Mouse (Mus musculus) embryonic facial prominence, embryonic 12.5 days (tissue): ENCODE measurements around the gene Dhx58. TPM values are rescaled to one million over a fixed set of nuclear protein-coding genes. Genes with fewer than 3 reads are reported as not detected.

Experiments used
- ATAC-seq: fragments of 200-750 bp; cut with Nextera tagmentation; 2 replicates; pipeline ENCODE4 v1.8.0; 2017; ENCODE audit not compliant: insufficient number of reproducible peaks, insufficient read depth, low FRiP score, low TSS enrichment
- H3K27ac ChIP-seq: fragments of 300-500 bp; sonication (generic); 2 replicates; pipeline ENCODE4 v1.5.1; 2016; ENCODE audit warnings: mild to moderate bottlenecking
- H3K27me3 ChIP-seq: fragments of 300-500 bp; sonication (generic); 2 replicates; pipeline ENCODE4 v1.6.1; 2016; ENCODE audit warnings: mild to moderate bottlenecking, moderate library complexity
- H3K36me3 ChIP-seq: fragments of 300-500 bp; sonication (generic); 2 replicates; pipeline ENCODE4 v1.6.1; 2016; ENCODE audit warnings: mild to moderate bottlenecking
- H3K4me1 ChIP-seq: fragments of 300-500 bp; sonication (generic); 2 replicates; pipeline ENCODE4 v1.6.1; 2016
- H3K4me2 ChIP-seq: fragments of 300-500 bp; sonication (generic); replicated peaks from 2 replicates; pipeline ENCODE4 v1.6.1; 2016; ENCODE audit warnings: mild to moderate bottlenecking, moderate library complexity
- H3K4me3 ChIP-seq: fragments of 300-500 bp; sonication (generic); 2 replicates; pipeline ENCODE4 v1.5.1; 2016; ENCODE audit warnings: mild to moderate bottlenecking
- H3K9ac ChIP-seq: fragments of 300-500 bp; sonication (generic); 2 replicates; pipeline ENCODE4 v1.6.1; 2016; ENCODE audit warnings: mild to moderate bottlenecking, moderate library complexity
- H3K9me3 ChIP-seq: fragments of 300-500 bp; sonication (generic); 2 replicates; pipeline ENCODE4 v1.6.1; 2016; ENCODE audit warnings: mild to moderate bottlenecking, moderate library complexity
- WGBS: fragments of 180-500 bp; shearing (Covaris S2); methylation state at CpG from one replicate; pipeline ENCODE4 v1.1.7; 2016; 5-methylcytosine and 5-hydroxymethylcytosine counted together
- polyA plus RNA-seq: library from polyadenylated mRNA; unstranded; fragments of >200 nt; fragmentation: Nextera tagmentation; extraction: Ambion mirVana; gene quantifications from 2 replicates; pipeline ENCODE4 v1.2.1, GENCODE M21; 2016

Gene Dhx58
- polyA plus RNA-seq, 1 experiment from 2014 or later = 3.3 TPM

GRCm38 (mm10) chr11:100711783-100712615, 7.9 kb upstream of the Dhx58 start, which contains the start of gene Kat2a:
Kat2a (minus strand) TSS chr11:100712465.
- H3K9me3 ChIP-seq = no peaks in the 10 kb centered on the region
- peaks cover 55% of the 10 kb centered on the region for H3K36me3 ChIP-seq
- peak within 1 kb of the TSS; percentile 91 for H3K27ac ChIP-seq
- H3K4me1 ChIP-seq = peaks cover 30% of the 10 kb centered on the region
- peak within 1 kb of the TSS; percentile 96 for H3K4me3 ChIP-seq
- 1% methylated on average over 48 of the region's 48 CpGs for WGBS
- no peaks in the 10 kb centered on the region for H3K27me3 ChIP-seq
- ATAC-seq = peak; percentile 85
- H3K4me2 ChIP-seq = peak within 1 kb of the TSS; percentile 73
- peak within 1 kb of the TSS; percentile 95 for H3K9ac ChIP-seq

GRCm38 (mm10) chr11:100710977-100711376, 6.9 kb upstream of the Dhx58 start:
- no peaks in the 10 kb centered on the region for H3K9me3 ChIP-seq
- no peak overlapping the region for H3K27ac ChIP-seq
- H3K27me3 ChIP-seq = no peaks in the 10 kb centered on the region
- no peak overlapping the region for H3K9ac ChIP-seq
- 0 out of 2 replicates have a peak overlapping the region, but pooled peaks have one; percentile 4 for H3K4me3 ChIP-seq
- no peak for ATAC-seq
- 94% methylated on average over 4 of the region's 4 CpGs for WGBS
- peaks cover 56% of the 10 kb centered on the region for H3K36me3 ChIP-seq
- H3K4me2 ChIP-seq = 0 out of 2 replicates have a peak overlapping the region, but pooled peaks have one; percentile 73
- H3K4me1 ChIP-seq = peaks cover 30% of the 10 kb centered on the region

- H3K27ac ChIP-seq = no peak overlapping the region
- 93% methylated on average over 15 of the region's 15 CpGs for WGBS
- no peak overlapping the region for H3K4me2 ChIP-seq
- peaks cover 55% of the 10 kb centered on the region for H3K36me3 ChIP-seq
- no peak overlapping the region for H3K4me3 ChIP-seq
- no peak for ATAC-seq
- H3K9ac ChIP-seq = no peak overlapping the region
- H3K27me3 ChIP-seq = no peaks in the 10 kb centered on the region
- no peaks in the 10 kb centered on the region for H3K9me3 ChIP-seq
- peaks cover 30% of the 10 kb centered on the region for H3K4me1 ChIP-seq
Measured at GRCm38 (mm10) chr11:100710528-100710927, 6.5 kb upstream of the Dhx58 start.

GRCm38 (mm10) chr11:100709201-100709810, 5.2 kb upstream of the Dhx58 start:
- Histone ChIP-seq H3K36me3 (peaks cover 63% of the 10 kb centered on the region), H3K4me1 (peaks cover 28% of the 10 kb centered on the region)
- WGBS = 92% methylated on average over 9 of the region's 9 CpGs

GRCm38 (mm10) chr11:100705095-100705747, 1.1 kb upstream of the Dhx58 start:
- H3K4me1 ChIP-seq = no peaks in the 10 kb centered on the region
- no peak overlapping the region for H3K27ac ChIP-seq
- no peak overlapping the region for H3K9ac ChIP-seq
- H3K4me2 ChIP-seq = no peak overlapping the region
- peaks cover 59% of the 10 kb centered on the region for H3K36me3 ChIP-seq
- H3K4me3 ChIP-seq = no peak overlapping the region
- 0 out of 2 replicates have a peak, but pooled peaks cover 6% of the 10 kb centered on the region for H3K27me3 ChIP-seq
- 89% methylated on average over 23 of the region's 23 CpGs for WGBS
- no peaks in the 10 kb centered on the region for H3K9me3 ChIP-seq
- no peak for ATAC-seq

More at GRCm38 (mm10) chr11:100709201-100709810, 5.2 kb upstream of the Dhx58 start:
- H3K27me3 ChIP-seq = no peaks in the 10 kb centered on the region
- H3K27ac ChIP-seq = no peak overlapping the region
- H3K4me2 ChIP-seq = no peak overlapping the region
- no peak overlapping the region for H3K4me3 ChIP-seq
- ATAC-seq = no peak
- no peaks in the 10 kb centered on the region for H3K9me3 ChIP-seq
- H3K9ac ChIP-seq = no peak overlapping the region

- Histone ChIP-seq H3K4me2 (no peak overlapping the region), H3K4me3 (no peak overlapping the region), H3K9ac (no peak overlapping the region), H3K4me1 (no peaks in the 10 kb centered on the region), H3K36me3 (peaks cover 41% of the 10 kb centered on the region), H3K9me3 (no peaks in the 10 kb centered on the region), H3K27ac (no peak overlapping the region), H3K27me3 (0 out of 2 replicates have a peak, but pooled peaks cover 6% of the 10 kb centered on the region)
- 71% methylated on average over 11 of the region's 11 CpGs for WGBS
- ATAC-seq = no peak
Measured at GRCm38 (mm10) chr11:100703366-100703765, 705 bp downstream of the Dhx58 start.

- peak overlapping the region; percentile 27; the same call in 1 of the 2 replicates for H3K4me2 ChIP-seq
- 0 out of 2 replicates have a peak, but pooled peaks cover 6% of the 10 kb centered on the region for H3K27me3 ChIP-seq
- ATAC-seq = no peak
- no peak overlapping the region for H3K9ac ChIP-seq
- H3K4me3 ChIP-seq = no peak overlapping the region
- 45% methylated on average over 7 of the region's 7 CpGs for WGBS
- H3K4me1 ChIP-seq = no peaks in the 10 kb centered on the region
- H3K27ac ChIP-seq = no peak overlapping the region
- no peaks in the 10 kb centered on the region for H3K9me3 ChIP-seq
- H3K36me3 ChIP-seq = peaks cover 36% of the 10 kb centered on the region
Measured at GRCm38 (mm10) chr11:100702906-100703305, 1.2 kb downstream of the Dhx58 start.

- Histone ChIP-seq H3K27ac (no peak overlapping the region), H3K27me3 (0 out of 2 replicates have a peak, but pooled peaks cover 6% of the 10 kb centered on the region), H3K4me1 (no peaks in the 10 kb centered on the region), H3K9ac (no peak overlapping the region), H3K4me3 (no peak overlapping the region), H3K4me2 (peak overlapping the region; percentile 27; the same call in 1 of the 2 replicates), H3K9me3 (no peaks in the 10 kb centered on the region), H3K36me3 (peaks cover 30% of the 10 kb centered on the region)
- 35% methylated on average over 19 of the region's 19 CpGs for WGBS
- ATAC-seq = peak; percentile 31; the same call in 1 of the 2 replicates
Measured at GRCm38 (mm10) chr11:100702081-100702851, 1.8 kb downstream of the Dhx58 start.

- peak overlapping the region; percentile 36 for H3K4me2 ChIP-seq
- H3K27me3 ChIP-seq = 0 out of 2 replicates have a peak, but pooled peaks cover 6% of the 10 kb centered on the region
- no peaks in the 10 kb centered on the region for H3K4me1 ChIP-seq
- peak overlapping the region; percentile 16; the same call in 1 of the 2 replicates for H3K4me3 ChIP-seq
- H3K9me3 ChIP-seq = no peaks in the 10 kb centered on the region
- no peak overlapping the region for H3K9ac ChIP-seq
- ATAC-seq = no peak
- H3K36me3 ChIP-seq = peaks cover 20% of the 10 kb centered on the region
- WGBS = 3% methylated on average over 14 of the region's 14 CpGs
- no peak overlapping the region for H3K27ac ChIP-seq
Measured at GRCm38 (mm10) chr11:100701301-100701700, 2.8 kb downstream of the Dhx58 start.

GRCm38 (mm10) chr11:100700710-100701109, 3.4 kb downstream of the Dhx58 start:
- Histone ChIP-seq H3K9ac (no peak overlapping the region), H3K9me3 (no peaks in the 10 kb centered on the region), H3K4me3 (no peak overlapping the region), H3K36me3 (peaks cover 14% of the 10 kb centered on the region; the same call in 1 of the 2 replicates), H3K27ac (no peak overlapping the region), H3K4me2 (no peak overlapping the region), H3K4me1 (no peaks in the 10 kb centered on the region), H3K27me3 (0 out of 2 replicates have a peak, but pooled peaks cover 6% of the 10 kb centered on the region)
- ATAC-seq = no peak
- 70% methylated on average over 3 of the region's 3 CpGs for WGBS

- Histone ChIP-seq H3K4me2 (no peak overlapping the region), H3K4me1 (peaks cover 2% of the 10 kb centered on the region; the same call in 1 of the 2 replicates), H3K4me3 (no peak overlapping the region), H3K9ac (no peak overlapping the region), H3K36me3 (no peaks in the 10 kb centered on the region), H3K9me3 (no peaks in the 10 kb centered on the region), H3K27me3 (0 out of 2 replicates have a peak, but pooled peaks cover 7% of the 10 kb centered on the region), H3K27ac (no peak overlapping the region)
- WGBS = 70% methylated on average over 7 of the region's 7 CpGs
- no peak for ATAC-seq
Measured at GRCm38 (mm10) chr11:100697921-100698320, 6.2 kb downstream of the Dhx58 start.
